Mouse (Mus musculus) intestine, embryonic 16.5 days (tissue): ENCODE results near the gene Nmu. TPM values are rescaled to one million over a fixed set of nuclear protein-coding genes. Genes with fewer than 3 reads are reported as not detected.

Source experiments
- ATAC-seq: fragments of 200-750 bp; cut with Nextera tagmentation; 2 replicates; pipeline ENCODE4 v1.8.0; 2017; ENCODE audit warnings: moderate TSS enrichment, moderate library complexity
- H3K27ac ChIP-seq: fragments of 300-500 bp; sonication (generic); 2 replicates; pipeline ENCODE4 v1.5.1; 2014; ENCODE audit warnings: mild to moderate bottlenecking, low read length
- H3K27me3 ChIP-seq: fragments of 300-500 bp; sonication (generic); replicated peaks from 2 replicates; pipeline ENCODE4 v1.6.1; 2014; ENCODE audit warnings: low read length, control low read depth, mixed read lengths; ENCODE audit not compliant: control insufficient read depth, insufficient read depth
- H3K36me3 ChIP-seq: fragments of 300-500 bp; sonication (generic); 2 replicates; pipeline ENCODE4 v1.6.1; 2014; ENCODE audit warnings: low read length, control low read depth; ENCODE audit not compliant: control insufficient read depth, insufficient read depth
- H3K4me1 ChIP-seq: fragments of 300-500 bp; sonication (generic); 2 replicates; pipeline ENCODE4 v1.6.1; 2014; ENCODE audit warnings: low read length, control low read depth, mixed read lengths; ENCODE audit not compliant: control insufficient read depth, insufficient read depth
- H3K4me2 ChIP-seq: fragments of 300-500 bp; sonication (generic); 2 replicates; pipeline ENCODE4 v1.6.1; 2014; ENCODE audit warnings: low read depth, low read length, control low read depth
- H3K4me3 ChIP-seq: fragments of 300-500 bp; sonication (generic); 2 replicates; pipeline ENCODE4 v1.5.1; 2014; ENCODE audit warnings: mild to moderate bottlenecking, low read length
- H3K9ac ChIP-seq: fragments of 300-500 bp; sonication (generic); 2 replicates; pipeline ENCODE4 v1.6.1; 2014; ENCODE audit warnings: low read depth, low read length
- H3K9me3 ChIP-seq: fragments of 300-500 bp; sonication (generic); 2 replicates; pipeline ENCODE4 v1.6.1; 2016; ENCODE audit warnings: low read length, control low read depth; ENCODE audit not compliant: control insufficient read depth
- WGBS: fragments of 180-500 bp; shearing (Covaris S2); extraction: QIAGEN DNeasy Blood & Tissue Kit; methylation state at CpG from one replicate; pipeline ENCODE4 v1.1.7; 2014; 5-methylcytosine and 5-hydroxymethylcytosine counted together
- polyA plus RNA-seq: library from polyadenylated mRNA; unstranded; fragments of >200 nt; fragmentation: Nextera tagmentation; extraction: Ambion mirVana; gene quantifications from 2 replicates; pipeline ENCODE4 v1.2.1, GENCODE M21; 2015

The Nmu gene
- polyA plus RNA-seq, 1 experiment from 2014 or later = 0.27 TPM

DNA sequence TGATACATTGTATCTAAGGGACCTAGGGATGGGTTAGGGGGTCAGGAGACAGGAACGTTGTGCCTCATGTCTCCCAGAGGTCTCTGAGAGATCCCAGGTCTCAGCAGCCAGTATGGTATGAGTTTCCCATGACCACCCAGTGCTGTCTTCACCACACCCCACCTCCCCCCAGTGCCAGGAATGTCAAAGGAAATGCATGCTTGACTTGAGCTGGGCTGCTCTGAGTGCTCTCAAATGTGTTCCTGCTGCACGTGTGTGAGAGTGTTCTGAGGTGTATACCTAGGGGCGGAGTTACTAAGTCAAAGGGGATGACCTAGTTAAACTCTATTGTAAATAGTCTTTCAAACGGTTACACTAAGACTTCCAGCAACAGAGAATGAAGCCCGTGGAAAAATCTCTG lies 1.8 kb upstream of the Nmu start:
- 0 out of 2 replicates have a peak, but pooled peaks cover 10% of the 10 kb centered on the region for H3K27me3 ChIP-seq
- no peaks in the 10 kb centered on the region for H3K9me3 ChIP-seq
- H3K4me2 ChIP-seq = no peak overlapping the region
- WGBS = 37% methylated on average over 5 of the region's 5 CpGs
- no peak overlapping the region for H3K27ac ChIP-seq
- no peak overlapping the region for H3K9ac ChIP-seq
- H3K36me3 ChIP-seq = no peaks in the 10 kb centered on the region
- no peak for ATAC-seq
- peaks cover 7% of the 10 kb centered on the region for H3K4me1 ChIP-seq
- no peak overlapping the region for H3K4me3 ChIP-seq

DNA sequence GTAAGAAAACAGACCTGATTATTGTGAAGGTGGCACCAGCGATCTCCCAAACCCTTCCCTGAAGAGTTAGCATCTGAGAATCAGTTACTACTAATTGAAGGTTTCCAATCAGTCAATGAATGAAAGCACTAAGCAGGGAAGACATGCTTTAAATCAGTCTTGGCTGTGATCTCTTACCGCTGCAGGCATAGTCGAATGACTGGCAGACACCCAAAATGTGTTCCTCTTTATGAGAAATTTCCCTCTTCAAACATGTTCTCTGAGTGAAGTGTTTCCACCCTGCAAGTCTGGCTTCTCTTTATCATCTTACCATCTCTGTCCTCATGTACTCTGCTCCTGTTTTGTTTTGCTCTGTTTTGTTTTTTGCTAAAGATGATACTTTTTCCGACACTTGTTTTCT lies 2.8 kb downstream of the Nmu start:
- 85% methylated on average over 4 of the region's 4 CpGs for WGBS
- Histone ChIP-seq H3K36me3 (no peaks in the 10 kb centered on the region), H3K4me3 (no peak overlapping the region), H3K9ac (no peak overlapping the region), H3K4me2 (no peak overlapping the region), H3K27ac (no peak overlapping the region), H3K9me3 (no peaks in the 10 kb centered on the region), H3K27me3 (0 out of 2 replicates have a peak, but pooled peaks cover 10% of the 10 kb centered on the region), H3K4me1 (peaks cover 7% of the 10 kb centered on the region)
- no peak for ATAC-seq

GRCm38 (mm10) chr5:76360057-76360456 lies 3.5 kb downstream of the Nmu start:
- 68% methylated on average over 1 of the region's 1 CpGs for WGBS

DNA sequence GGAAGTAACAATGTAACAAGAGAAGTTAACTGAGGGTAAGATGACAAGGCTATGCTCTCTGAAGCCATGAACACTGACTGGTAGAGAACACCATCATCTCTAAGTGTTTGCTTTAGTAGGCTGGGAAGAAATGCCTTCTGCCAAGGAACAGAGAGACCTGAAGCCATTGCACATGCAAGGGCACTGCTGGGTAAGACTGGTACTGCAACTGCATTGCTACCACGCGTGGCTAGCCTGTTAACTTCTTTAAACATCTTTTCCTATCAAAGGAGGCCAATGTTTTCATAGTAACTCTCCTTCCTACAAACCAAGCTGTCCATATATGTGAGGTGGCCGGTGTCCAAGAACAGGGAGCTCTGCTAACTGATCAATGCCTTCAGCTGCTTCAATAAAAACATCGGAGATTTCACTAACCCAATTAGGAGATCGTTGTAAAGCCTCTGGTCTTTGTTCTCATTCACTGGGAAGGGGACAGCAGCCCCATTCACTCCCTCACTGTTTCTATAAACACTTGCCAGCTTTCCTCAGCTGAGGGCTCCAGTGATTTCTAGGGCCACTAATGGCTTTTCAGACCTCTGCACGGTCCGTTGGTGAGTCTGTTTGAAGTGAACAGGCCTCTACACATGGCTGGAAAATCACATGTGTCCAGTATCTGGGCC lies 11.5 kb downstream of the Nmu start:
- no peaks in the 10 kb centered on the region for H3K4me1 ChIP-seq
- H3K36me3 ChIP-seq = no peaks in the 10 kb centered on the region
- no peaks in the 10 kb centered on the region for H3K9me3 ChIP-seq
- H3K9ac ChIP-seq = no peak overlapping the region
- 50% methylated on average over 7 of the region's 7 CpGs for WGBS
- no peak for ATAC-seq
- no peak overlapping the region for H3K4me3 ChIP-seq
- no peak overlapping the region for H3K4me2 ChIP-seq
- H3K27me3 ChIP-seq = no peaks in the 10 kb centered on the region
- H3K27ac ChIP-seq = no peak overlapping the region

More at GRCm38 (mm10) chr5:76360057-76360456, 3.5 kb downstream of the Nmu start:
- H3K9ac ChIP-seq = no peak overlapping the region
- no peaks in the 10 kb centered on the region for H3K9me3 ChIP-seq
- H3K36me3 ChIP-seq = no peaks in the 10 kb centered on the region
- H3K4me2 ChIP-seq = no peak overlapping the region
- H3K27ac ChIP-seq = no peak overlapping the region
- no peak for ATAC-seq
- 0 out of 2 replicates have a peak, but pooled peaks cover 10% of the 10 kb centered on the region for H3K27me3 ChIP-seq
- H3K4me1 ChIP-seq = peaks cover 7% of the 10 kb centered on the region
- no peak overlapping the region for H3K4me3 ChIP-seq

- Histone ChIP-seq H3K27ac (no peak overlapping the region), H3K9ac (no peak overlapping the region), H3K4me2 (no peak overlapping the region), H3K36me3 (no peaks in the 10 kb centered on the region), H3K4me1 (no peaks in the 10 kb centered on the region), H3K4me3 (no peak overlapping the region), H3K9me3 (no peaks in the 10 kb centered on the region), H3K27me3 (no peaks in the 10 kb centered on the region)
- ATAC-seq = no peak
- 87% methylated on average over 5 of the region's 5 CpGs for WGBS
Measured at GRCm38 (mm10) chr5:76351537-76351936, 12.1 kb downstream of the Nmu start.

DNA sequence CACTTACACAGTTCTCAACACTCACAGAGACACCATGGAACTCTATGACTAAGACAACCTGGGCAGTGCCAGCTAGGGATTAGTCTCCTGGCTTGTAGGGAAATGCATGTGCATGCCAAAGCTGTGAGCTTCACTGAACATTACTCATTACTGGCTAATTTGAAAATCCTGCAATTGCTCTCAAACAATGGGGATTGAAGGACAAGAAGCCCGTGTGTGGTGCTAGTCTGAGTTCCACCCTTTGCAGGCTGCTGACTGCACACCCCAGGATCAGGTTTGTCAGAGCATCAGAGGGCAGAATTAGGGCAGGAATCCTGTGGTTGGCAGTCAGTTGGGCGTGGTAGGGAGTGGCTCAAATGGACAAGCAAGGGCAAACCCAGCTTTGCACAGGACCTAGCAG lies 17.5 kb downstream of the Nmu start:
- H3K4me2 ChIP-seq = no peak overlapping the region
- H3K27ac ChIP-seq = no peak overlapping the region
- ATAC-seq = no peak
- no peaks in the 10 kb centered on the region for H3K9me3 ChIP-seq
- no peaks in the 10 kb centered on the region for H3K27me3 ChIP-seq
- no peak overlapping the region for H3K4me3 ChIP-seq
- no peak overlapping the region for H3K9ac ChIP-seq
- H3K4me1 ChIP-seq = no peaks in the 10 kb centered on the region
- H3K36me3 ChIP-seq = no peaks in the 10 kb centered on the region
- 57% methylated on average over 2 of the region's 2 CpGs for WGBS

DNA sequence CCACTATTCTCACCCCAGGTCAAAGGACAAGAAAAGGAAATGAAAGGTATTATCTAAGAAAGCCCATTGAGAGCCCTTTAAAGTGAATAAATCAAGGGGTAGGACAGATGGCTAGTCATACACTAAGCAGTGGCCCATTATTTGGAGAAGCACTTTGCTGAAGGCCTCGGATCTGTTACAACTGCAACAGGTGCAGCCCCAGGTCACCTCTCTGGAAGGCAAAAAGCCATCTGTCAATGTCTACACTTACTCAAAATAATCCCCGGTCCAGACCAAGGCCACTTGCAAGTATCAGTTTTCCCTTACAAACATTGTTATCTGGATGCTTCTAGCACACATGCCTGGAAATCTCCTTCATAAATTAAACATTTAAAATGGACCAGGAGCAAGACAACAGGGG lies 22.7 kb downstream of the Nmu start:
- Histone ChIP-seq H3K27ac (no peak overlapping the region), H3K4me3 (no peak overlapping the region), H3K9ac (no peak overlapping the region), H3K4me1 (no peaks in the 10 kb centered on the region), H3K4me2 (no peak overlapping the region), H3K27me3 (no peaks in the 10 kb centered on the region), H3K36me3 (no peaks in the 10 kb centered on the region), H3K9me3 (no peaks in the 10 kb centered on the region)
- WGBS = 40% methylated on average over 2 of the region's 2 CpGs
- ATAC-seq = no peak

- WGBS = 80% methylated on average over 8 of the region's 8 CpGs
- H3K36me3 ChIP-seq = no peaks in the 10 kb centered on the region
- no peak overlapping the region for H3K4me2 ChIP-seq
- H3K27ac ChIP-seq = no peak overlapping the region
- H3K27me3 ChIP-seq = no peaks in the 10 kb centered on the region
- no peaks in the 10 kb centered on the region for H3K9me3 ChIP-seq
- H3K9ac ChIP-seq = no peak overlapping the region
- no peak for ATAC-seq
- no peak overlapping the region for H3K4me3 ChIP-seq
- no peaks in the 10 kb centered on the region for H3K4me1 ChIP-seq
Measured at GRCm38 (mm10) chr5:76337100-76337499, 26.5 kb downstream of the Nmu start.

DNA sequence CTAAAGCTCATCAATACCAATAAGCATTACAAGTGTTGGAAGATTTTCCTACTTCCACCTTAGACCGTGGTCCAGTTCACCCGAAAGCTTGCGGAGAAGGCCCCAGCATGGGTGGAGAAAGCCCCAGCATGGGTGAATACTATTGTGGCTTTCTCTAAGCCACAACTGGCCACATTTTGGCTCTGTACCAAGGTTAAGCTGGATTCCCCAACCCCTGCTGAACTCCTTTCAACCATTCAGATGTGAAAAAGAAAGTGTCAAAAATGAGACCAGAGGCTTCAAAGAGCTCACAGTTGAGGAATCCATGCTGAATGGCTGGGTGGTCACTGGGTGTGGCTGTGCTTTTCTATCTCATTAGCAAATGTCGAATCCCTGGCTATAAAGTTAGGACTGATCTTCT lies 29.8 kb downstream of the Nmu start:
- H3K27me3 ChIP-seq = no peaks in the 10 kb centered on the region
- no peak overlapping the region for H3K9ac ChIP-seq
- H3K4me3 ChIP-seq = no peak overlapping the region
- WGBS = 78% methylated on average over 4 of the region's 4 CpGs
- H3K4me2 ChIP-seq = no peak overlapping the region
- no peak for ATAC-seq
- H3K4me1 ChIP-seq = no peaks in the 10 kb centered on the region
- H3K9me3 ChIP-seq = no peaks in the 10 kb centered on the region
- no peaks in the 10 kb centered on the region for H3K36me3 ChIP-seq
- no peak overlapping the region for H3K27ac ChIP-seq

- Histone ChIP-seq H3K4me3 (no peak within 1 kb of the TSS), H3K36me3 (no peaks in the 10 kb centered on the region), H3K9me3 (no peaks in the 10 kb centered on the region), H3K4me2 (no peak within 1 kb of the TSS), H3K27me3 (no peaks in the 10 kb centered on the region), H3K4me1 (no peaks in the 10 kb centered on the region), H3K27ac (no peak within 1 kb of the TSS), H3K9ac (no peak within 1 kb of the TSS)
- no peak for ATAC-seq
- WGBS = 89% methylated on average over 7 of the region's 7 CpGs
Measured at GRCm38 (mm10) chr5:76330953-76331352, 32.6 kb downstream of the Nmu start, which contains the start of gene Pdcl2. Gene Pdcl2, minus strand, starts transcription at chr5:76331156.
